ENCODE assay signal across 8 mouse cellular contexts in the genomic region with DNA sequence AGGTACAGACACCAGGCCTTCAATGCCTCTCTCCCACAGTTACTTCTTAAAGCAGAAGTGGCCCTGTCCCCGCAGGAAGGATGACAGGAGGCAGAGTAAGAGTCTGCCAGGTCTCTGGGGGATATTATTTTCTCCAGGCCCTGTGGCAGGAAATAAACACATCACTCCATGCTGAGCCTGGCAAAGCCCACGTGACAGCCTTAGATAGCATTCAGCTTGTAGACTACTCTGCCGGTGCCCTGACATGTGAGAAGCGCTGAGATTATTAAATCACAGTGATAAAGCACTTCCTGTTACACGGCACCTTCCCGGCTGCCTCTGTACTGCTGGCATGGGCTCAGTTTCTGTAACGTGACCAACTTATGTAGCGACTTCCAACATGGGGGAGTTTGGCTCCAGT.
DNase-seq lines count a peak whose midpoint lies in the region; ATAC-seq lines count a peak whose summit lies in the region.
"Had no signal": no experiment of that assay in that cellular context is flagged by ENCODE, and none has a peak within 500 bp of the region (broad histone marks: within the 10 kb centered on the region; RNA-seq: fewer than 3 reads in every experiment).

No protein-coding gene starts in this region.

- H3K4me2 ChIP-seq in heart, embryonic 15.5 days: 0 out of 2 replicates have a peak overlapping the region, but pooled peaks have one; percentile 2
- H3K4me2 ChIP-seq in kidney, embryonic 15.5 days: no peak overlapping the region
- H3K4me2 ChIP-seq: embryonic facial prominence, embryonic 12.5 days had no signal

- no peak overlapping the region for H3K27ac ChIP-seq in heart, embryonic 15.5 days
- H3K27ac ChIP-seq in kidney, embryonic 15.5 days: peak overlapping the region; percentile 27; the same call in 1 of the 2 replicates
- H3K27ac ChIP-seq: embryonic facial prominence, embryonic 12.5 days had no signal

- WGBS in heart, embryonic 15.5 days: 9% methylated on average over 8 of the region's 8 CpGs
- WGBS in kidney, embryonic 15.5 days: 12% methylated on average over 8 of the region's 8 CpGs

- no peak overlapping the region for H3K9ac ChIP-seq in heart, embryonic 15.5 days
- no peak overlapping the region for H3K9ac ChIP-seq in kidney, embryonic 15.5 days
- H3K9ac ChIP-seq: embryonic facial prominence, embryonic 12.5 days had no signal

- H3K27me3 ChIP-seq in heart, embryonic 15.5 days: peaks cover 36% of the 10 kb centered on the region
- H3K27me3 ChIP-seq in kidney, embryonic 15.5 days: no peaks in the 10 kb centered on the region; the same call in 1 of the 2 replicates
- H3K27me3 ChIP-seq: embryonic facial prominence, embryonic 12.5 days had no signal

- no peaks in the 10 kb centered on the region for H3K36me3 ChIP-seq in heart, embryonic 15.5 days
- no peaks in the 10 kb centered on the region for H3K36me3 ChIP-seq in kidney, embryonic 15.5 days
- H3K36me3 ChIP-seq: embryonic facial prominence, embryonic 12.5 days had no signal

- peaks cover 27% of the 10 kb centered on the region for H3K4me1 ChIP-seq in heart, embryonic 15.5 days (replicated peaks)
- peaks cover 22% of the 10 kb centered on the region for H3K4me1 ChIP-seq in kidney, embryonic 15.5 days

- ATAC-seq in heart, embryonic 15.5 days (replicated peaks; ENCODE audit: insufficient number of reproducible peaks, insufficient read depth, low FRiP score, low read depth): peak; percentile 54; the same call in 1 of the 2 replicates
- ATAC-seq in kidney, embryonic 15.5 days (replicated peaks; ENCODE audit: low FRiP score): peak; percentile 86
- ATAC-seq in monocyte, adult 5-6 weeks (replicated peaks; ENCODE audit: insufficient number of reproducible peaks, low FRiP score, low TSS enrichment, poor library complexity, severe bottlenecking): no peak

- no peaks in the 10 kb centered on the region for H3K9me3 ChIP-seq in heart, embryonic 15.5 days (replicated peaks)
- no peaks in the 10 kb centered on the region for H3K9me3 ChIP-seq in kidney, embryonic 15.5 days (replicated peaks)
- H3K9me3 ChIP-seq: embryonic facial prominence, embryonic 12.5 days had no signal

- no peak for DNase-seq in heart, adult 8-10 months (ENCODE audit: low spot score)
- DNase-seq in right cerebral cortex, adult 18-20 months: peak; percentile 29
- DNase-seq in right cerebral cortex, postnatal 14 days: no peak
- no peak for DNase-seq in thymus, postnatal 25 days

- no peak overlapping the region for H3K4me3 ChIP-seq in heart, embryonic 15.5 days
- no peak overlapping the region for H3K4me3 ChIP-seq in kidney, embryonic 15.5 days (replicated peaks)
- H3K4me3 ChIP-seq: embryonic facial prominence, embryonic 12.5 days had no signal
